Mouse (Mus musculus) CD4-positive naive resting alpha-beta T cell, adult 57 days (primary cell): ENCODE data around the gene Cmtm3. TPM values are rescaled to one million over a fixed set of nuclear protein-coding genes. Genes with fewer than 3 reads are reported as not detected.

Experiments used
- total RNA-seq: library from RNA; stranded (reverse); gene quantifications from one replicate; pipeline ENCODE4 v1.2.4, GENCODE M21; 2023

Gene Cmtm3
- total RNA-seq: 14.6 TPM

GRCm38 (mm10) chr8:104339229-104339982 lies at the start of gene Cmtm3:
Gene Cmtm3, plus strand, starts transcription at chr8:104339410.

GRCm38 (mm10) chr8:104293081-104293480 lies 46.1 kb upstream of the Cmtm3 start, which contains the start of gene Cmtm2a:
Gene Cmtm2a, minus strand, starts transcription at chr8:104293181.

GRCm38 (mm10) chr8:104309441-104310155 lies 29.6 kb upstream of the Cmtm3 start, which contains the start of the genes Gm45711 and Cmtm1:
Gene Gm45711, minus strand, starts transcription at chr8:104310081.
Gene Cmtm1, minus strand, starts transcription at chr8:104310145.

GRCm38 (mm10) chr8:104321267-104321666 lies 17.9 kb upstream of the Cmtm3 start, which contains the start of gene Gm11020:
Gene Gm11020, plus strand, starts transcription at chr8:104321567.

GRCm38 (mm10) chr8:104321930-104322329 lies 17.3 kb upstream of the Cmtm3 start, which contains the start of gene Cmtm2b:
Gene Cmtm2b, plus strand, starts transcription at chr8:104322230.

GRCm38 (mm10) chr8:104395703-104396357 lies 56.6 kb downstream of the Cmtm3 start, which contains the start of gene Cmtm4:
Gene Cmtm4, minus strand, starts transcription at chr8:104395807.

Other genes with a start within 250 kb of the Cmtm3 start
- gene Cdh5, start 237.8 kb upstream of the Cmtm3 start, total RNA-seq: 1.3 TPM
- not detected for gene Bean1, start 169.0 kb upstream of the Cmtm3 start, total RNA-seq
- 71.7 TPM for gene Tk2, start 90.9 kb upstream of the Cmtm3 start, total RNA-seq
- 42.5 TPM for gene Cklf, start 88.5 kb upstream of the Cmtm3 start, total RNA-seq
- not detected for gene Cmtm2a, start 46.2 kb upstream of the Cmtm3 start, total RNA-seq
- gene Gm45711, start 29.3 kb upstream of the Cmtm3 start, total RNA-seq: not detected
- not detected for gene Cmtm1, start 29.3 kb upstream of the Cmtm3 start, total RNA-seq
- not detected for gene Gm11020, start 17.8 kb upstream of the Cmtm3 start, total RNA-seq
- gene Cmtm2b, start 17.2 kb upstream of the Cmtm3 start, total RNA-seq: not detected
- gene Cmtm4, start 56.4 kb downstream of the Cmtm3 start, total RNA-seq: 2.8 TPM
- gene Dync1li2, start 103.6 kb downstream of the Cmtm3 start, total RNA-seq: 77.2 TPM
- 0.21 TPM for gene Terb1, start 170.5 kb downstream of the Cmtm3 start, total RNA-seq
- 44.5 TPM for gene Nae1, start 195.2 kb downstream of the Cmtm3 start, total RNA-seq
- gene Car7, start 195.3 kb downstream of the Cmtm3 start, total RNA-seq: 1.5 TPM